35 mouse cellular contexts compared by ENCODE assay signal in the genomic region with DNA sequence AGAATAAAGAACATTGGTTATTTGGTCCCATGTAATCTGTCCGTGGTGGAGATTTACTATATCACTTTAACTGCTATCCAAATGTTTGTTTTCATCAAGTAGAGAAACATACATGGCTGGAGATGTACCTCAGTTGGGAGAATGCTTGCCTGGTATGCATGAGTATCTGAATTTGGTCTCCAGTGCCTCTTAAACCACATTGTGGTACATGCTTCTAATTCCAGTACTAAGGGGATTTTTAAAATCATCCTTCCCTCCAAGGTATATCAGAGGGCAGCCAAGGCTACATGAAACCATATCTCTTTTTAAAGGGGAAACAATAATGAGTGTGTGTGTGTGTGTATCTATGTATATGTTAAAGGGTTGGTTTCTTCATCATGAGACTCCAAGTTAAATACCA.
"Had no signal": no experiment of that assay in that cellular context is flagged by ENCODE, and none has a peak within 500 bp of the region (broad histone marks: within the 10 kb centered on the region; RNA-seq: fewer than 3 reads in every experiment).

No protein-coding gene starts in this region.

- H3K9ac ChIP-seq: heart, embryonic 12.5 days; heart, embryonic 13.5 days; heart, embryonic 15.5 days; hindbrain, embryonic 12.5 days; hindbrain, embryonic 13.5 days; hindbrain, embryonic 14.5 days; hindbrain, embryonic 15.5 days; intestine, embryonic 15.5 days; kidney, embryonic 15.5 days had no signal

- H3K27ac ChIP-seq: heart, embryonic 10.5 days; heart, embryonic 13.5 days; heart, embryonic 15.5 days; hindbrain, embryonic 10.5 days; hindbrain, embryonic 12.5 days; hindbrain, embryonic 13.5 days; hindbrain, embryonic 14.5 days; hindbrain, embryonic 15.5 days; hindbrain, postnatal 0 days; intestine, embryonic 15.5 days; kidney, embryonic 15.5 days; kidney, postnatal 0 days; layer of hippocampus, adult 2 months; left cerebral cortex, adult 2 months had no signal

- ATAC-seq: hindbrain, embryonic 16.5 days; hindbrain, postnatal 0 days; inflammation-experienced regulatory T-cells, adult 6 months; intestine, embryonic 15.5 days; intestine, embryonic 16.5 days; intestine, postnatal 0 days had no signal

- H3K4me1 ChIP-seq: heart, embryonic 10.5 days; heart, embryonic 12.5 days; heart, embryonic 13.5 days; heart, embryonic 15.5 days; hindbrain, embryonic 10.5 days; hindbrain, embryonic 12.5 days; hindbrain, embryonic 13.5 days; hindbrain, embryonic 15.5 days; intestine, embryonic 15.5 days; kidney, embryonic 15.5 days had no signal

- DNase-seq: heart, postnatal 14 days; heart, postnatal 36 days; heart, postnatal 4 days; kidney, adult 11 months; kidney, adult 18-20 months; kidney, adult 2 months; kidney, adult 8-10 months; kidney, adult 9 months; kidney, postnatal 10 days; kidney, postnatal 14 days; kidney, postnatal 25 days; kidney, postnatal 36 days; kidney, postnatal 4 days; layer of hippocampus, adult 9-11 months; layer of hippocampus, postnatal 36 days had no signal

- H3K36me3 ChIP-seq: heart, embryonic 15.5 days; hindbrain, embryonic 12.5 days; intestine, embryonic 15.5 days had no signal

- H3K4me2 ChIP-seq: heart, embryonic 11.5 days; heart, embryonic 12.5 days; heart, embryonic 13.5 days; heart, embryonic 15.5 days; hindbrain, embryonic 12.5 days; hindbrain, embryonic 13.5 days; hindbrain, embryonic 14.5 days; hindbrain, embryonic 15.5 days; intestine, embryonic 15.5 days; kidney, embryonic 15.5 days had no signal

- H3K9me3 ChIP-seq: heart, embryonic 10.5 days; heart, embryonic 12.5 days; heart, embryonic 13.5 days; heart, embryonic 15.5 days; hindbrain, embryonic 10.5 days; hindbrain, embryonic 12.5 days; hindbrain, embryonic 13.5 days; hindbrain, embryonic 15.5 days; intestine, embryonic 15.5 days; kidney, embryonic 15.5 days had no signal

- H3K4me3 ChIP-seq: heart, embryonic 10.5 days; heart, embryonic 12.5 days; heart, embryonic 13.5 days; heart, embryonic 15.5 days; hindbrain, embryonic 10.5 days; hindbrain, embryonic 12.5 days; hindbrain, embryonic 13.5 days; hindbrain, embryonic 15.5 days; intestine, embryonic 15.5 days; kidney, embryonic 15.5 days; layer of hippocampus, adult 2 months; left cerebral cortex, adult 2 months had no signal

- H3K27me3 ChIP-seq: heart, embryonic 12.5 days; heart, embryonic 13.5 days; heart, embryonic 15.5 days; hindbrain, embryonic 12.5 days; hindbrain, embryonic 13.5 days; hindbrain, embryonic 15.5 days; intestine, embryonic 15.5 days; kidney, embryonic 15.5 days had no signal
